Mouse (Mus musculus): ENCODE data around the gene Ttc26. TPM values are rescaled to one million over a fixed set of nuclear protein-coding genes. Genes with fewer than 3 reads are reported as not detected.

Gene Ttc26
- polyA plus RNA-seq, 1 experiment from 2014 or later = 5.5 TPM

- ATAC-seq = no peak
- H3K4me2 ChIP-seq (ENCODE audit: low read length) = no peak overlapping the region
- no peaks in the 10 kb centered on the region for H3K4me1 ChIP-seq (ENCODE audit: control insufficient read depth, insufficient read depth, low read length)
- WGBS = 87% methylated on average over 7 of the region's 7 CpGs
- no peaks in the 10 kb centered on the region for H3K9me3 ChIP-seq (replicated peaks; ENCODE audit: control insufficient read depth, low read length, poor library complexity, severe bottlenecking)
- no peaks in the 10 kb centered on the region for H3K36me3 ChIP-seq (ENCODE audit: control insufficient read depth, insufficient read depth, low read length)
- H3K4me3 ChIP-seq (ENCODE audit: low read depth, low read length) = no peak overlapping the region
- H3K27ac ChIP-seq (ENCODE audit: low read length) = no peak overlapping the region
- no peaks in the 10 kb centered on the region for H3K27me3 ChIP-seq (ENCODE audit: control insufficient read depth, insufficient read depth, low read depth, low read length)
- H3K9ac ChIP-seq (ENCODE audit: low read depth, low read length) = no peak overlapping the region
Observed at GRCm38 (mm10) chr6:38344006-38344670, 37.1 kb upstream of the Ttc26 start.

GRCm38 (mm10) chr6:38345796-38346195 lies 35.5 kb upstream of the Ttc26 start:
- Histone ChIP-seq H3K36me3 (ENCODE audit: control insufficient read depth, insufficient read depth, low read length) (no peaks in the 10 kb centered on the region), H3K27ac (ENCODE audit: low read length) (no peak overlapping the region), H3K9me3 (replicated peaks; ENCODE audit: control insufficient read depth, low read length, poor library complexity, severe bottlenecking) (no peaks in the 10 kb centered on the region), H3K9ac (ENCODE audit: low read depth, low read length) (no peak overlapping the region), H3K4me2 (ENCODE audit: low read length) (no peak overlapping the region), H3K4me1 (ENCODE audit: control insufficient read depth, insufficient read depth, low read length) (no peaks in the 10 kb centered on the region), H3K4me3 (ENCODE audit: low read depth, low read length) (no peak overlapping the region), H3K27me3 (ENCODE audit: control insufficient read depth, insufficient read depth, low read depth, low read length) (peaks cover 3% of the 10 kb centered on the region; the same call in 1 of the 2 replicates)
- 61% methylated on average over 7 of the region's 7 CpGs for WGBS
- no peak for ATAC-seq

- Histone ChIP-seq H3K27me3 (ENCODE audit: control insufficient read depth, insufficient read depth, low read depth, low read length) (peaks cover 20% of the 10 kb centered on the region), H3K27ac (ENCODE audit: low read length) (no peak overlapping the region), H3K9me3 (replicated peaks; ENCODE audit: control insufficient read depth, low read length, poor library complexity, severe bottlenecking) (no peaks in the 10 kb centered on the region), H3K36me3 (ENCODE audit: control insufficient read depth, insufficient read depth, low read length) (no peaks in the 10 kb centered on the region), H3K9ac (ENCODE audit: low read depth, low read length) (no peak overlapping the region), H3K4me1 (ENCODE audit: control insufficient read depth, insufficient read depth, low read length) (no peaks in the 10 kb centered on the region), H3K4me3 (ENCODE audit: low read depth, low read length) (no peak overlapping the region), H3K4me2 (ENCODE audit: low read length) (no peak overlapping the region)
- no peak for ATAC-seq
- WGBS = 82% methylated on average over 5 of the region's 5 CpGs
Observed at GRCm38 (mm10) chr6:38347875-38348274, 33.4 kb upstream of the Ttc26 start.

GRCm38 (mm10) chr6:38348811-38349453 lies 32.3 kb upstream of the Ttc26 start:
- no peak overlapping the region for H3K4me2 ChIP-seq (ENCODE audit: low read length)
- 96% methylated on average over 6 of the region's 6 CpGs for WGBS
- no peaks in the 10 kb centered on the region for H3K36me3 ChIP-seq (ENCODE audit: control insufficient read depth, insufficient read depth, low read length)
- no peaks in the 10 kb centered on the region for H3K9me3 ChIP-seq (replicated peaks; ENCODE audit: control insufficient read depth, low read length, poor library complexity, severe bottlenecking)
- no peak for ATAC-seq
- no peak overlapping the region for H3K9ac ChIP-seq (ENCODE audit: low read depth, low read length)
- no peak overlapping the region for H3K27ac ChIP-seq (ENCODE audit: low read length)
- H3K4me1 ChIP-seq (ENCODE audit: control insufficient read depth, insufficient read depth, low read length) = 0 out of 2 replicates have a peak, but pooled peaks cover 2% of the 10 kb centered on the region
- H3K27me3 ChIP-seq (ENCODE audit: control insufficient read depth, insufficient read depth, low read depth, low read length) = peaks cover 21% of the 10 kb centered on the region
- no peak overlapping the region for H3K4me3 ChIP-seq (ENCODE audit: low read depth, low read length)

GRCm38 (mm10) chr6:38349806-38350205 lies 31.5 kb upstream of the Ttc26 start:
- no peak overlapping the region for H3K27ac ChIP-seq (ENCODE audit: low read length)
- H3K27me3 ChIP-seq (ENCODE audit: control insufficient read depth, insufficient read depth, low read depth, low read length) = peaks cover 26% of the 10 kb centered on the region
- peaks cover 10% of the 10 kb centered on the region for H3K4me1 ChIP-seq (ENCODE audit: control insufficient read depth, insufficient read depth, low read length)
- no peaks in the 10 kb centered on the region for H3K36me3 ChIP-seq (ENCODE audit: control insufficient read depth, insufficient read depth, low read length)
- H3K9me3 ChIP-seq (replicated peaks; ENCODE audit: control insufficient read depth, low read length, poor library complexity, severe bottlenecking) = no peaks in the 10 kb centered on the region
- no peak for ATAC-seq
- no peak overlapping the region for H3K4me3 ChIP-seq (ENCODE audit: low read depth, low read length)
- H3K9ac ChIP-seq (ENCODE audit: low read depth, low read length) = no peak overlapping the region
- 85% methylated on average over 9 of the region's 9 CpGs for WGBS
- no peak overlapping the region for H3K4me2 ChIP-seq (ENCODE audit: low read length)

- WGBS = 49% methylated on average over 4 of the region's 4 CpGs
- peaks cover 42% of the 10 kb centered on the region for H3K27me3 ChIP-seq (ENCODE audit: control insufficient read depth, insufficient read depth, low read depth, low read length)
Observed at GRCm38 (mm10) chr6:38351930-38352329, 29.3 kb upstream of the Ttc26 start.

GRCm38 (mm10) chr6:38352451-38352850 lies 28.8 kb upstream of the Ttc26 start:
- no peak for ATAC-seq

More at GRCm38 (mm10) chr6:38351930-38352329, 29.3 kb upstream of the Ttc26 start:
- Histone ChIP-seq H3K4me1 (ENCODE audit: control insufficient read depth, insufficient read depth, low read length) (peaks cover 15% of the 10 kb centered on the region), H3K4me3 (ENCODE audit: low read depth, low read length) (no peak overlapping the region), H3K4me2 (ENCODE audit: low read length) (no peak overlapping the region), H3K9ac (ENCODE audit: low read depth, low read length) (no peak overlapping the region), H3K9me3 (replicated peaks; ENCODE audit: control insufficient read depth, low read length, poor library complexity, severe bottlenecking) (no peaks in the 10 kb centered on the region), H3K27ac (ENCODE audit: low read length) (no peak overlapping the region), H3K36me3 (ENCODE audit: control insufficient read depth, insufficient read depth, low read length) (no peaks in the 10 kb centered on the region)
- ATAC-seq = no peak

GRCm38 (mm10) chr6:38353181-38353580 lies 28.1 kb upstream of the Ttc26 start:
- peak overlapping the region; percentile 46; the same call in 1 of the 2 replicates for H3K4me3 ChIP-seq (ENCODE audit: low read depth, low read length)
- peaks cover 42% of the 10 kb centered on the region for H3K27me3 ChIP-seq (ENCODE audit: control insufficient read depth, insufficient read depth, low read depth, low read length)
- 8% methylated on average over 13 of the region's 13 CpGs for WGBS
- H3K4me1 ChIP-seq (ENCODE audit: control insufficient read depth, insufficient read depth, low read length) = peaks cover 15% of the 10 kb centered on the region
- ATAC-seq = no peak
- no peaks in the 10 kb centered on the region for H3K9me3 ChIP-seq (replicated peaks; ENCODE audit: control insufficient read depth, low read length, poor library complexity, severe bottlenecking)
- no peaks in the 10 kb centered on the region for H3K36me3 ChIP-seq (ENCODE audit: control insufficient read depth, insufficient read depth, low read length)
- no peak overlapping the region for H3K27ac ChIP-seq (ENCODE audit: low read length)
- H3K4me2 ChIP-seq (ENCODE audit: low read length) = no peak overlapping the region
- no peak overlapping the region for H3K9ac ChIP-seq (ENCODE audit: low read depth, low read length)

More at GRCm38 (mm10) chr6:38352451-38352850, 28.8 kb upstream of the Ttc26 start:
- Histone ChIP-seq H3K4me2 (ENCODE audit: low read length) (no peak overlapping the region), H3K4me3 (ENCODE audit: low read depth, low read length) (no peak overlapping the region), H3K9me3 (replicated peaks; ENCODE audit: control insufficient read depth, low read length, poor library complexity, severe bottlenecking) (no peaks in the 10 kb centered on the region), H3K4me1 (ENCODE audit: control insufficient read depth, insufficient read depth, low read length) (peaks cover 15% of the 10 kb centered on the region), H3K27me3 (ENCODE audit: control insufficient read depth, insufficient read depth, low read depth, low read length) (peaks cover 42% of the 10 kb centered on the region), H3K36me3 (ENCODE audit: control insufficient read depth, insufficient read depth, low read length) (no peaks in the 10 kb centered on the region), H3K27ac (ENCODE audit: low read length) (no peak overlapping the region), H3K9ac (ENCODE audit: low read depth, low read length) (no peak overlapping the region)
- 14% methylated on average over 10 of the region's 10 CpGs for WGBS

Data from midbrain, embryonic 16.5 days (tissue).